Mouse (Mus musculus): ENCODE results near the gene Tmem232. TPM values are rescaled to one million over a fixed set of nuclear protein-coding genes. Genes with fewer than 3 reads are reported as not detected.

The Tmem232 gene
- total and polyA plus RNA-seq, 3 experiments = 0.16 TPM; not detected in 2

DNA sequence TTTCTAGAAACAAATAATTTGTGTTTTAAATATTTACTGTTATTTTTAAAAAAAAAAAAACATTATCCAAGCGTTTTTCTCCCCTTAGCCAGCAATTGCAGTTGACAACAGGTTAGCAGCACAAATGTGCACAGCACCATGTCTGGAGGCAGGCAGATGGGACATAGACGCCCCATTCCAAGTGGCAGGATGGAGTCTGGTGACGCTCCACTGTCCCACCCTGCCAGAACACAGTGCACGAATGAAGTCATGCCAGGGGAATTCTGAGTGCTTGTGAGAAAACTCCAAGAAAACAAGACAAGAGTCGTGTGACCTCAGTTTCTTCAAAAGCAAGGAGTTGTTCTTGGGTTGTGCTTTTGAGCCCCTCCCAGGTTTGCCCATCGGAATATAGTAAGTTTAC is 22.8 kb upstream of the Tmem232 start:
- Histone ChIP-seq H3K79me2 (replicated peaks; ENCODE audit: control insufficient read depth, extremely low read depth, insufficient read depth, poor library complexity, severe bottlenecking) (no peaks in the 10 kb centered on the region), H3K27me3 (replicated peaks) (no peaks in the 10 kb centered on the region), H3K9me3 (replicated peaks; ENCODE audit: low read length) (no peaks in the 10 kb centered on the region), H3K9ac (ENCODE audit: insufficient read depth, low read depth) (no peak overlapping the region), H3K27ac (ENCODE audit: insufficient read depth, low read depth) (no peak overlapping the region), H3K4me1 (ENCODE audit: control insufficient read depth in 1 of 2, insufficient read depth in 2 of 2) (peaks cover 8 to 11% of the 10 kb centered on the region in 2 experiments), H3K4me2 (ENCODE audit: insufficient read depth, low read depth, poor library complexity, severe bottlenecking) (peak overlapping the region; percentile 83), H3K36me3 (replicated peaks in 1 of 2; ENCODE audit: control insufficient read depth in 1 of 2, insufficient read depth in 1 of 2, low read length in 1 of 2) (no peaks in the 10 kb centered on the region), H3K4me3 (replicated peaks in 1 of 3; ENCODE audit: low read depth in 2 of 3, low read length in 2 of 3, poor library complexity in 1 of 3) (no peak overlapping the region)
- dilution Hi-C loops (cut with MboI; ENCODE audit: extremely low pct_ligation_motif_present, extremely low pct_unique_long_range_greater_than_20kb, low sequenced_read_pairs) (no loop called here), in situ Hi-C loops (cut with MboI; ENCODE audit: low pct_ligation_motif_present, low pct_unique_long_range_greater_than_20kb, low sequenced_read_pairs) (no loop called here)
- TF ChIP-seq ZNF384 (IDR thresholded peaks at IDR 0.05; ENCODE audit: low read depth, low read length) (no peak), BHLHE40 (IDR thresholded peaks at IDR 0.05; ENCODE audit: low read depth, low read length) (0 out of 2 replicates have a peak, but pooled peaks have one; percentile 8), PAX5 (IDR thresholded peaks at IDR 0.05; ENCODE audit: low read length) (no peak), MAZ (IDR thresholded peaks at IDR 0.05; ENCODE audit: low read depth, low read length) (no peak)
- DNase-seq (ENCODE audit: extremely low read depth) = no peak

DNA sequence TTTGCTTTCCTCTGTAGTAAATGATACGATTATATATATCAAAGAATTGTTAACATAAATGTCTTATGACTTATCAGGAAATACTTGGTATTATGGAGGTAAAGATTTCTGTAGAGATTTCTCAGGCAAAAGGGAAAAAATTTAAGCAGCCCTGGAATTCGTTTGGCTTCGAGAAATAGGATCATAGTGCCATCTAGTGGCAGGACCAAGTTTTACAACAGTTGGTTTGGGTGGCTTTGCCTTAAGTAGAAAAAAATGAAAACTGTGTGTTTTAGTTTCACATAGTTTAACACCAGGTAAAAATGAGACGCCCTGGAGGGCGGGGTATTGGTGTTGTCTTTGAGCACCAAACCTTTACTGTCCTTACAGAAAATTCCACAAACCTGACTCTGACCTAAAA is 22.2 kb upstream of the Tmem232 start:
- H3K4me2 ChIP-seq (ENCODE audit: insufficient read depth, low read depth, poor library complexity, severe bottlenecking) = peak overlapping the region; percentile 83; the same call in 1 of the 2 replicates
- dilution Hi-C loops (cut with MboI; ENCODE audit: extremely low pct_ligation_motif_present, extremely low pct_unique_long_range_greater_than_20kb, low sequenced_read_pairs) = no loop called here
- peak; percentile 61 for DNase-seq (ENCODE audit: extremely low read depth)

DNA sequence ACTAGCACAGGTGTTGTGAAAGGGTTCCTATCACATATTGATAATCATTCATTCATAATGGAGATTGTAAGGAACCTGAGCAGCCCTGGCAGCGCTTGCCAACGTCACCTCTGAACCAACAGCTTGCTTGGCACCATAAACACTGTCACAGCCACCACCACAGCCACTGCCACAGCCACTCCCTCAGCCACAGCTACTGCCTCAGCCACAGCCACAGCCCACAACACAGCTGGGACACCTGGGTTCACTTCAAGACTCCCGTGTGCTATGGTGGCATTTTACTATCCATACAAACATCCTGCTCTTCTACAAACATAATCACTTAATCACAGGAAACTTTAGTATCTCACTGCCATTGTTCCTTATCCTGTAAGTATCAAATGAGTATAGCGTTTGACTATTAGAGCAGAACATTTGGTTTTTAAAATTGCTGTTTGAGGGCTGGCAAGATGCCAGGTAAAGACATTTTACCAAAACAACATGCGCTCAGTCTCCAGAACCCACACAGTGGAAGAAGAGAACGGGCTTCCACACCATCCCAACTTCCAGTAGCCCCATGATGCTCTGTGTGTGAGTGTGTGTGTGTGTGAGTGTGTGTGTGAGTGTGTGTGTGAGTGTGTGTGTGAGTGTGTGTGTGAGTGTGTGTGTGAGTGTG is 20.9 kb upstream of the Tmem232 start:
- TF ChIP-seq MAX (IDR thresholded peaks at IDR 0.05; ENCODE audit: low read length) (no peak), MAFK (IDR thresholded peaks at IDR 0.05; ENCODE audit: insufficient replicate concordance, low read length) (no peak), JUND (conservative IDR thresholded peaks at IDR 0.05; ENCODE audit: low read depth, low read length) (no peak), ZMIZ1 (IDR thresholded peaks at IDR 0.05; ENCODE audit: low read depth, low read length) (no peak), USF1 (IDR thresholded peaks at IDR 0.05; ENCODE audit: low read depth, low read length) (no peak), SIN3A (IDR thresholded peaks at IDR 0.05; ENCODE audit: low read length) (no peak), CHD1 (IDR thresholded peaks at IDR 0.05; ENCODE audit: low read depth, low read length) (no peak), UBTF (IDR thresholded peaks at IDR 0.05; ENCODE audit: low read depth, low read length) (no peak), MYC (IDR thresholded peaks at IDR 0.05; ENCODE audit: low read depth, low read length) (no peak), EP300 (IDR thresholded peaks at IDR 0.05; ENCODE audit: low read length) (no peak), POLR2AphosphoS2 (IDR thresholded peaks at IDR 0.05; ENCODE audit: low read depth, low read length) (no peak), CTCF (conservative IDR thresholded peaks at IDR 0.05 in 1 of 2, IDR thresholded peaks at IDR 0.05 in 1 of 2; ENCODE audit: low read depth in 2 of 2, low read length in 2 of 2) (no peak)

More for the DNA sequence above, 22.2 kb upstream of the Tmem232 start:
- Histone ChIP-seq H3K27me3 (replicated peaks) (no peaks in the 10 kb centered on the region), H3K9me3 (replicated peaks; ENCODE audit: low read length) (no peaks in the 10 kb centered on the region), H3K79me2 (replicated peaks; ENCODE audit: control insufficient read depth, extremely low read depth, insufficient read depth, poor library complexity, severe bottlenecking) (no peaks in the 10 kb centered on the region), H3K4me3 (replicated peaks in 1 of 3; ENCODE audit: low read depth in 2 of 3, low read length in 2 of 3, poor library complexity in 1 of 3) (no peak overlapping the region), H3K9ac (ENCODE audit: insufficient read depth, low read depth) (no peak overlapping the region), H3K4me1 (ENCODE audit: control insufficient read depth in 1 of 2, insufficient read depth in 2 of 2) (peaks cover 8 to 14% of the 10 kb centered on the region in 2 experiments), H3K27ac (ENCODE audit: insufficient read depth, low read depth) (no peak overlapping the region), H3K36me3 (replicated peaks in 1 of 2; ENCODE audit: control insufficient read depth in 1 of 2, insufficient read depth in 1 of 2, low read length in 1 of 2) (no peaks in the 10 kb centered on the region)
- TF ChIP-seq RAD21 (IDR thresholded peaks at IDR 0.05; ENCODE audit: low read depth, low read length) = peak; percentile 76
- TF ChIP-seq CTCF (conservative IDR thresholded peaks at IDR 0.05 in 1 of 2, IDR thresholded peaks at IDR 0.05 in 1 of 2; ENCODE audit: low read depth in 2 of 2, low read length in 2 of 2) = peak; percentile 61 to 77
- peak; percentile 48 for TF ChIP-seq SMC3 (IDR thresholded peaks at IDR 0.05; ENCODE audit: low read depth, low read length)
- no peak for TF ChIP-seq NELFE (IDR thresholded peaks at IDR 0.05; ENCODE audit: low read depth, low read length)
- TF ChIP-seq ZNF384 (IDR thresholded peaks at IDR 0.05; ENCODE audit: low read depth, low read length) = peak; percentile 81
- in situ Hi-C loops (cut with MboI; ENCODE audit: low pct_ligation_motif_present, low pct_unique_long_range_greater_than_20kb, low sequenced_read_pairs) = no loop called here

More for the DNA sequence above, 20.9 kb upstream of the Tmem232 start:
- Histone ChIP-seq H3K4me2 (ENCODE audit: insufficient read depth, low read depth, poor library complexity, severe bottlenecking) (no peak overlapping the region), H3K27me3 (replicated peaks) (no peaks in the 10 kb centered on the region), H3K79me2 (replicated peaks; ENCODE audit: control insufficient read depth, extremely low read depth, insufficient read depth, poor library complexity, severe bottlenecking) (no peaks in the 10 kb centered on the region), H3K9me3 (replicated peaks; ENCODE audit: low read length) (no peaks in the 10 kb centered on the region), H3K9ac (ENCODE audit: insufficient read depth, low read depth) (no peak overlapping the region), H3K36me3 (replicated peaks in 1 of 2; ENCODE audit: control insufficient read depth in 1 of 2, insufficient read depth in 1 of 2, low read length in 1 of 2) (no peaks in the 10 kb centered on the region), H3K4me3 (replicated peaks in 1 of 3; ENCODE audit: low read depth in 2 of 3, low read length in 2 of 3, poor library complexity in 1 of 3) (no peak overlapping the region), H3K4me1 (ENCODE audit: control insufficient read depth in 1 of 2, insufficient read depth in 2 of 2) (peaks cover 8 to 19% of the 10 kb centered on the region in 2 experiments), H3K27ac (ENCODE audit: insufficient read depth, low read depth) (no peak overlapping the region)
- DNase-seq (ENCODE audit: extremely low read depth) = no peak
- dilution Hi-C loops (cut with MboI; ENCODE audit: extremely low pct_ligation_motif_present, extremely low pct_unique_long_range_greater_than_20kb, low sequenced_read_pairs) (no loop called here), in situ Hi-C loops (cut with MboI; ENCODE audit: low pct_ligation_motif_present, low pct_unique_long_range_greater_than_20kb, low sequenced_read_pairs) (no loop called here)

Data from CH12.LX (cell line).